Mouse (Mus musculus): ENCODE data around the gene Hpf1.

The Hpf1 gene

DNA sequence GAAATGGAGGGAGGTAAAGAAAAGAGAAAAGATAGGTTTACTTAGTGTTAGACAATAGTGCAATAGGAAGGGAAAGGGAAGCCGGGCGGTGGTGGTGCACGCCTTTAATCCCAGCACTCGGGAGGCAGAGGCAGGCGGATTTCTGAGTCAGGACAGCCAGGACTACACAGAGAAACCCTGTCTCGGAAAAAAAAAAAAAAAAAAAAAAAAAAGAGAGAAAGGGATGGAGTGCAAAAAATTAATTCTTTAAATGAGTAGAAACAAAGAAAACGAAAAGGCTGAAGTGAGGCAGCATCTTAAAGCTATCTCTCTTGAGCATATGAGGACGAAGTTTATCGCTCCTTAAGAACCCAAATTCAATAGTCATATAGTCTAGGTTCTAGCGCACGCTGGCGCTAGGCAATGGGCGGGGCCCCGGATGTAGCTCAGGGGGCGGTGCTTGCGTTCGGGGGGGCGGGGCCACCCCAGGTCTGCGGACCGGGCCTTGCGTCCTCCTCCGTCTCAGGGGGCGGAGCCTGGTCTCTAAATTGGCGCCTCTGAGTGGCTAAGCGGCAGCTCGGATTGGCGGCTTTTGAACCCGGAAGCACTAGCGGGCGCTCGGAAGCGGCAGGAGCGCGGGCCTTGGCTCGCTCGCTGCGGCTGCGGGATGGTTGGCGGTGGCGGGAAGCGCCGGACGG, at the start of gene Hpf1:
Gene Hpf1, plus strand, starts transcription at position 576 of the 677 bp plus-strand sequence.
- ATAC-seq (ENCODE audit: low TSS enrichment): peak; percentile 98

DNA sequence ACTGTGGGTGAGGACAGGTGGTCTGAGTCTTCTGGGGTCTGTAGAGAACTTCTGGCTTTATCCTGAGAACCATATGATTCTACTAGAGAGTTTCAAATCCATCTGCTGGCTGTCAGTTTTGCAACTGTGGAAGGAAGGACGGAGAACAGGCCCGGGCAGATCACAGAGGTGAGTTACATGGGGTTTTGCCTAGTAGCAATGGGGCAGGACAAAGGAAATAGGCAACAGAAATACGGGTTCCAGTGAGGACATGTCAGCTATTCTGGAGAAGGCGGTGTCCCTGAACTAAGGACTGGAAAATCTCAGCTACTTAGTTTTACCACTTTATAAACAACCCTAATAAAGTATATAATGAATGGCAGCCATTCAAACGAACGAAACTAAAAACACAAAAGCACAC, 47.8 kb upstream of the Hpf1 start:
- ATAC-seq (ENCODE audit: low TSS enrichment): no peak

DNA sequence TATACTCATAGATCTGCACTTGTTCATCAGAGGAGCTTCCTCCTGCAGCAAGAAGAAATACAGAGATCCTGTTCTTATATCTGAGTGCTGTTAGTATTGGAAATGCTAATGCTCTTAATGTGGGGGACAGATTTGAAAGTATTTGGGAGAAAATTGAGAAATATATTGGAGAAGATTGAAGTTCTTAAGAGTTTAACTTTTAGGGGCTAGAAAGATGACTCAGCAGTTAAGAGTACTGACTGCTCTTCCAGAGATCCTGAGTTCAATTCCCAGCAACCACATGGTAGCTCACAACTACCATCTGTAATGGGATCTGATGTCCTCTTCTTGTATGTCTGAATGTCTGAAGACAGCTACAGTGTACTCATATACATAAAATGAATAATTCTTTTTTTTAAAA, 32.7 kb upstream of the Hpf1 start:
- ATAC-seq (ENCODE audit: low TSS enrichment): no peak

DNA sequence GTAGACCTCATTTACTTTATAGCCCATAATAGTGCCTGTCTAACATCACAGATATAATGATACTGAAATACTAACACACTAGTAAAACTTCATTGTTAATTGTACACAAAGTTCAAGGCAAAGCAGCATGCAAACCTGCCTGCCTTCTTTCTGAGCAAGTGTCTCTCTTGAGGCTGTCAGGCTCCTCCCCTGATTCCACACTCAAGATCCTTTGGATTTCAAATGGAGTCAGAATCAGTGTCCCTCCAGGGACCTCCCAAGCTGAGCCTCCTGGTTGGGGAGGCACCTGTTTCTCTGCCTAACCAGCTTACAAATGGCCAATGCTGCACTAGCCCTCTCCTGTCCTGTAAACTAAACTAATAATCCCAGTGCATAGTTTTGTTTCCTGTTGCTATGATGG, 32.1 kb upstream of the Hpf1 start:
- no peak for ATAC-seq (ENCODE audit: low TSS enrichment)

DNA sequence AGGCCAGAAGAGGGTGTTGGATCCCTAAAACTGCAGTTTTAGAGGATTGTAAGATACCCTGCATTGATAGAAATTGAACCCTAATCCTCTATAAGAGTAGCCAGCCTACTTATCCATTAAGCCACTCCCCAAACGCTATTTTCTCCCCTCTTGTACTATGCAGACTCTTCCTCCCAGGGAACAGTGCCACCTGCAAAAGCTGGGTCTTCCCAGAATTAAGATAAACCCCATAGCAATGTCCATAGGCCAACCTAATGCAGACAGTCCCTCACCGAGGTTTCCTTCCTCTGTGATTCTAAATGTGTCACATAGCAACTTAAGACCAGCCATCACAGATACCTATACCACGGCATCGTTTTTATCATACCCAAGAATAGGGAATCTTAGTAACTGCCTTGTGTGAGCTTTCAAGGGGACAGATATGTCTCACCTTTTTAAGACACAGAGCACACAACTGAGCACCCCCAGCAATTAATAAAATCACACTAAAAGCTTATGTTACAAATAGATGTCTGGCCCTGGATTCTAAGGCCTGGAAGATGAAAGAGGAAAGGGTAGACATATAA, 31.2 kb upstream of the Hpf1 start:
- peak; percentile 16; the same call in 1 of the 2 replicates for ATAC-seq (ENCODE audit: low TSS enrichment)

DNA sequence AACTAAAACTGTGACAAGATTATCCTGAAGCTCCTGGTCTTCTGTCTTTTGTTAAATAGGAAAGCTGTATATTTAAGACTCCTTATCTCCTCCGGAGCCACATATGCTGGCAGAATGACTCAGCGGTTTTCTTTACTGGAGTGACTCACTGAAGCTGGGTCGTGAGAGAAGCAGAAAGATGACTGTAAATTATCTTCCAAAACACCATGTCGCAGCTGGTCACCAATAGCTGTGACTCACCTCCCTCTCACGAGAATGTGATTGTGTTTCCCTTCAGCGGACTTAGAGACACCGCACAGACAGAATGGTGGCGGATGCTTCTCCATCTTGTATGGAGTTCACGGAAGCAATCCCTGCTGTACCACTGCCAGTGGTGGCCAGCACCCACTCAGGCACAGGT, 30.6 kb upstream of the Hpf1 start:
- ATAC-seq (ENCODE audit: low TSS enrichment): peak; percentile 99

GRCm38 (mm10) chr8:60860749-60861148, 29.5 kb upstream of the Hpf1 start:
- ATAC-seq (ENCODE audit: low TSS enrichment): no peak

DNA sequence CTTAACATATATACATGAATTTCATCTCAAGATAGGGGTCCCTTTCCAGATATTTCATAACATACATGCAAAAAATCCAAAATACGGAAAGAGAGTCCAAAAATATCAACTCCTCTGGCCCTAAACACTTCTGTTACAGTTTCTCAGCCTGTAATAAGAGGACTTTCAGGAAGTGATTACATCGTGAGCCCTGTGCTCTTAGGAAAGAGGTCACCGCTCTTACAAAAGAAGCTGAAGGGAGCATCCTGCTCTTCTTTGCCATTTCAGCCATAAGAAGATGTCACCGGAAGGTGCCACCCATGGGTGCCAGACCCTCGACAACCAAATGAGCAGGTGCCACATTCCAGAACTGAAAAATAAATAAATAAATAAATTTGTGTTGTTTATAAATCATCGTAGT, 28.4 kb upstream of the Hpf1 start:
- ATAC-seq (ENCODE audit: low TSS enrichment): no peak

DNA sequence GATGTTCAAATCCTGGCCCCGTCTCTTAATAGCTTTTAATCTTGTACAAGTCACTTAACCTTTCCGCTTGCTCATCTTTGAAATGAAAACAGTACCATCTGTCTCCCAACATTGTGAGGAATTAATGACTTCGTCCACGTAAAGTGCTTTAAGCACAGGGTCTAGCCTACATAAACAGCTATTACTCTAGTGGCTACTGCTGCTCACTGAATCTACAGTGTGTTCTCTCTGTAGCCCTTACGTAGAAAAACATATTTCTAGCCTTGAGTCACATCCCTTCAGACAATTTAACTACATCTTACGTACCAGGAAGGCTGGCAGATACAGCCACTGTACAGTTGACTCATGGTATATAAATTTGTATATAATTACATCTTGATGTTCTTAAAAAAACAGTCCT, 25.3 kb upstream of the Hpf1 start:
- no peak for ATAC-seq (ENCODE audit: low TSS enrichment)

DNA sequence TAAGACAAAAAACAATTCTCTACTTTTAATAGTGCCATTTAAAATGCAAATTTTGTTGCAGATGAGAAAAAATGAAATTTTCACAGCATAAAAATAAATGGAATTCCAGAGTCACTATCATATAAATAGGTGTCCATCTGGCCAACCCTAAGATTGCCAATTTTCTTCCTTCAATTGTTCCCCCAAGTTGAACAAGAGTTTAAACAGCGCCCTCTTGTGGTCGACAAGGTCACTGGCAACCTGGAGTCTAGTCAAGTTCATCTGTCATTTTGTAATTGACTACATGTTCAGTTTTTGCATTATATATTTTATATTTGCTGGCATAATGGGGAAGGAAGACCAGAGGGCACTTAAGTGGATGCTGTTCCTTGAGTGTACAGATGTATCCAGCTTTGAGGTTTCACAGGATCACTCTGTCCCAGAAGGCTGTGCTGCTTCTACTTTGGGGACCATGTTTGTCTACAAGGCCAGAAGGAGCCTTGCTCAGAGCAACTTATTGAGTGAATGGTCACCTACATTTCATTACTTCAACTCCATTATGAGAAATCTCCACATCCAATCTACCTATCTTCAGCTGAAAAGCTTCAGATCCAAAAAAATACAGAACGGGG, 24.6 kb upstream of the Hpf1 start:
- ATAC-seq (ENCODE audit: low TSS enrichment): peak; percentile 22; the same call in 1 of the 2 replicates

- peak; percentile 80 for ATAC-seq (ENCODE audit: low TSS enrichment)
Observed at GRCm38 (mm10) chr8:60867468-60868115, 22.6 kb upstream of the Hpf1 start.

GRCm38 (mm10) chr8:60868236-60868965, 21.8 kb upstream of the Hpf1 start:
- no peak for ATAC-seq (ENCODE audit: low TSS enrichment)

DNA sequence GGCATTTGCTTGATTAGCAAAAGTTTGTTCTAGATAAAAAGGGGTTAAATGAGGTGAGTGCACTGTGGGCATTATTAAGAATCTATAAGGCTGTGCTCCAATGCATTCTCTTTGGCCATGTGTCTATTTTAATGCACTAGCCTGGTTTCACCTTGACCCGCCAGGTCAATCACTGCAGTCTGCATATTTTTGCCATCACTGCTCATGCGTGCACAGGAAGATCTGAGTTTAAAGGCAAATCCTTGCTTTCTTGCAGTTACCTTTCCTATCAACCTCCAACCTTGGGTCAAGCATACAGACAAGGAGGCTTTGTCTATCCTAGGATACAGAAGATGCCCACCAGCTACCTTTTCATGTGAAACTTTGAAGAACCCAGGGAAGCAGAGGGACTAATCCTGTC, 20.5 kb upstream of the Hpf1 start:
- no peak for ATAC-seq (ENCODE audit: low TSS enrichment)

- ATAC-seq (ENCODE audit: low TSS enrichment): no peak
Observed at GRCm38 (mm10) chr8:60870231-60871193, 19.7 kb upstream of the Hpf1 start.

- ATAC-seq (ENCODE audit: low TSS enrichment): no peak
Observed at GRCm38 (mm10) chr8:60878617-60879016, 11.6 kb upstream of the Hpf1 start.

- no peak for ATAC-seq (ENCODE audit: low TSS enrichment)
Observed at GRCm38 (mm10) chr8:60883419-60884137, 6.6 kb upstream of the Hpf1 start.

GRCm38 (mm10) chr8:60886736-60887135, 3.5 kb upstream of the Hpf1 start:
- ATAC-seq (ENCODE audit: low TSS enrichment): no peak

GRCm38 (mm10) chr8:60889131-60889842, 931 bp upstream of the Hpf1 start:
- peak; percentile 56 for ATAC-seq (ENCODE audit: low TSS enrichment)

DNA sequence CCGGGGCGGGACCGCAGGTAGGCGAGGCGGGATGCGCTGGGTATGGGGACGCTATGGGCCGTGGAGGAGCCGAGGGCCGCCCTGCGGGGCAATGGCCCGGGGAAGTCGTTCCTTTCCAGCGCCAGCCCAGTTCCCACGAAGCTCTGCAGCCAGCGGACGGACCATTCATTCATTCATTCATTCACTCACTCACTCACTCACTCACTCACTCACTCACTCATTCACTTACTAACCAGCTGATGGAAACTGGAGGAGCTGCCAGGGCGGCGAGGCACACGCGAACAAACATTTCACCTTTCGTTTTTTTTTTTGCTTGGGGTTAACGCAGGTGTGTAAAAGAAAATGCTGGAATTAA, 279 bp downstream of the Hpf1 start:
- ATAC-seq (ENCODE audit: low TSS enrichment): no peak

DNA sequence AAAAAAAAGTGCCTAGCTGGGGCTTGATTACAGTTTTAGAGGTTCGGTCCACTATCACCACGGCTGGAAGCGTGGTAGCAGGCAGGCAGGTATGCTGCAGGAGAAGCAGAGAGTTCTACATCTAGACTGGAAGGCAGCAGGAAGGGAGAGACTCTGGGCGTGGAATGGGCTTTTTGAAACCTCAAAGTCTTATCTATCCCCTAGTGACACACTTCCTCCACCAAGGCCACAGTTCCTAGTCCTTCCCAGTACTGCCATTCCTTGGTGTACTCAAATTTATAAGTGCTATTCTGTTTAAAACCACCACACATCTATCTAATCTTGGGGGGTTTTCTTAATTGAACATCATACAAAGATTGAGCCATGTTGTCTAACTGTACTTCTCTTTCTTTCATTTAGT, 1.5 kb downstream of the Hpf1 start:
- no peak for ATAC-seq (ENCODE audit: low TSS enrichment)
